Mouse (Mus musculus): ENCODE data around the gene Olfr718-ps1. TPM values are rescaled to one million over a fixed set of nuclear protein-coding genes. Genes with fewer than 3 reads are reported as not detected.

Gene Olfr718-ps1
- polyA plus RNA-seq, 1 experiment from 2014 or later = not detected

DNA sequence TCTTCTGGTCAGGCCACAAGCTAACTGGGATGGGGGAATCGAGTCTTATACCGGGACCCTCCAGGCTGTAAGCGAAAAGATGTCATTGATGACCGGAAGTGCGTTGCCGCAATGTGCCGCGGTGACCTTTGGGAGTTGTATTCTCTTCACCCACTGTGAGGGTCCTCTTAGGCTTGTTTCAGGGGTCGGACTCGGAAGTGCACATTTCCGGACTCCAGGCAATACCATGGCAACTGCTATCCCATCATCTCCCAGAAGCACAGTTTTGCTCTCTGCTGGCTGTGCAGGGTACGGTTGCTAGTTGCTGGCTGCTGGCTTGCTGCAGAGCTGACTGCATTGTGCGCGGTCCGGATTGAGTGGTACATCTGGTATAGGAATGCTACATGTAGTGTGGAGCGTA is 18.3 kb downstream of the Olfr718-ps1 start:
- Histone ChIP-seq H3K4me3 (ENCODE audit: control insufficient read depth in 1 of 2, insufficient read depth in 1 of 2, low read depth in 1 of 2, low read length in 2 of 2) (no peak overlapping the region), H3K27me3 (ENCODE audit: control insufficient read depth, insufficient read depth, low read length) (no peaks in the 10 kb centered on the region), H3K9me3 (ENCODE audit: control insufficient read depth, low read length) (peaks cover 12% of the 10 kb centered on the region), H3K27ac (replicated peaks in 1 of 2; ENCODE audit: control insufficient read depth in 1 of 2, insufficient read depth in 1 of 2, low read depth in 2 of 2, low read length in 2 of 2) (no peak overlapping the region), H3K9ac (ENCODE audit: low read length) (no peak overlapping the region), H3K4me2 (ENCODE audit: low read length) (no peak overlapping the region), H3K4me1 (ENCODE audit: control insufficient read depth in 2 of 2, insufficient read depth in 2 of 2, low read length in 2 of 2) (no peaks in the 10 kb centered on the region), H3K36me3 (ENCODE audit: control insufficient read depth, insufficient read depth, low read length) (no peaks in the 10 kb centered on the region)
- ATAC-seq (ENCODE audit: insufficient number of reproducible peaks, insufficient read depth, low FRiP score, low read depth) = no peak
- WGBS = 90% methylated on average over 16 of the region's 16 CpGs

DNA sequence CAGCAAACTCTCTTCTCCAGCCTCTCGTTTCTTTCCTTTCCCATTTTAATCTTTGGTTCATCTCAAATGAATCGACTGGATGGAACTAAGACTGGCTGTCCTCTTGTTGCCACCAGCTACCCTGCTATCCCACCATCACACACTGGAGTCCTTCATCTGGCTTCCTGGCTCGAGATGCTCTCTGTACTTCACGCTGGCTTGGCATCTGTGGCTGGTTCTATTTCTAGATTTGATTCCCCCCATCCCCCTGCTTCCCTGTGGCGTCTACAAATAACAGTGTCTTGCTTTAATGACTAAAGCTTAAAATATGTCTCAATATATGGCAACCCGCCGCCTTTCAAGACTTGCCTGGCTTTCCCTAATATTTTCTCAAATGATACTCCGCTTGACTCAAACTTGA is 19.5 kb downstream of the Olfr718-ps1 start:
- Histone ChIP-seq H3K4me1 (ENCODE audit: control insufficient read depth in 2 of 2, insufficient read depth in 2 of 2, low read length in 2 of 2) (no peaks in the 10 kb centered on the region), H3K27me3 (ENCODE audit: control insufficient read depth, insufficient read depth, low read length) (no peaks in the 10 kb centered on the region), H3K4me2 (ENCODE audit: low read length) (no peak overlapping the region), H3K9me3 (ENCODE audit: control insufficient read depth, low read length) (peaks cover 12% of the 10 kb centered on the region), H3K27ac (replicated peaks in 1 of 2; ENCODE audit: control insufficient read depth in 1 of 2, insufficient read depth in 1 of 2, low read depth in 2 of 2, low read length in 2 of 2) (no peak overlapping the region), H3K36me3 (ENCODE audit: control insufficient read depth, insufficient read depth, low read length) (no peaks in the 10 kb centered on the region), H3K4me3 (ENCODE audit: control insufficient read depth in 1 of 2, insufficient read depth in 1 of 2, low read depth in 1 of 2, low read length in 2 of 2) (no peak overlapping the region), H3K9ac (ENCODE audit: low read length) (no peak overlapping the region)
- WGBS = 61% methylated on average over 8 of the region's 8 CpGs
- no peak for ATAC-seq (ENCODE audit: insufficient number of reproducible peaks, insufficient read depth, low FRiP score, low read depth)

DNA sequence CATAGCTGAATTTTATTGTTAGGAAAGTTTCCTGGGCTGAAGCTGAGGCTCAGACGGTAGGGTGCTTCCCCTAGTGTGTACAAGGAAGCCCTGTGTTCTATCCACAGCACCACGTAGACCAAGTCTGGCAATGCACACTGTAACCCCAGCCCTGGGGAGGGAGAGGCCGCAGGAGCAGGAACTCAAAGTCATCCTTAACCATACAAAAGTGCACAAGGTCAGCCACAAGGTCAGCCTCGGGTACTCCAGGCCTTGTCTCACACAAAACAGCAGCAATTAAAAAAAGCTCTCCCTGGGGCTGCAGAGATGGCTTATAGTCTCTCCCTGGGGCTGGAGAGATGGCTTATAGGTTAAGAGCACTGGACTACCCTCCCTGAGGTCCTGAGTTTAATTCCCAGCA is 20.5 kb downstream of the Olfr718-ps1 start:
- WGBS = 69% methylated on average over 4 of the region's 4 CpGs
- H3K36me3 ChIP-seq (ENCODE audit: control insufficient read depth, insufficient read depth, low read length) = no peaks in the 10 kb centered on the region
- H3K27me3 ChIP-seq (ENCODE audit: control insufficient read depth, insufficient read depth, low read length) = no peaks in the 10 kb centered on the region

DNA sequence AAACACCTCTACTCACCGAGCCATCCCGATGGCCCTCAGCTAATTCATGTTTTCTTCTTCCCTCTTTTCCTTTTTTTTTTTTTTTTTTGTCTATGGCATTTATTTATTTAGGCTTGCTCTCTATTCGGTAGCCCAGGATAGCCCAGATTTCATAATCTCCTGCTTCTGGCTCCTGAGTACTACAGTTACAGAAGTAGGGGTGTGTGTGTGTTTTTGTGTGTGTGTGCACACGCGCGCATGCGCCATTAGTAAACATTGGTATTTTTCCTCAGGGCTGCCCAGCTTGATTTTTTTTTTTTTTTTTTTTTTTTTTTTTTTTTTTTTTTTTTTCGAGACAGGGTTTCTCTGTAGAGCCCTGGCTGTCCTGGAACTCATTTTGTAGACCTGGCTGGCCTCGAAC is 21.3 kb downstream of the Olfr718-ps1 start:
- Histone ChIP-seq H3K4me2 (ENCODE audit: low read length) (no peak overlapping the region), H3K27ac (replicated peaks in 1 of 2; ENCODE audit: control insufficient read depth in 1 of 2, insufficient read depth in 1 of 2, low read depth in 2 of 2, low read length in 2 of 2) (no peak overlapping the region), H3K9me3 (ENCODE audit: control insufficient read depth, low read length) (peaks cover 12% of the 10 kb centered on the region), H3K36me3 (ENCODE audit: control insufficient read depth, insufficient read depth, low read length) (no peaks in the 10 kb centered on the region), H3K27me3 (ENCODE audit: control insufficient read depth, insufficient read depth, low read length) (no peaks in the 10 kb centered on the region), H3K4me1 (ENCODE audit: control insufficient read depth in 2 of 2, insufficient read depth in 2 of 2, low read length in 2 of 2) (no peaks in the 10 kb centered on the region), H3K4me3 (ENCODE audit: control insufficient read depth in 1 of 2, insufficient read depth in 1 of 2, low read depth in 1 of 2, low read length in 2 of 2) (no peak overlapping the region), H3K9ac (ENCODE audit: low read length) (no peak overlapping the region)
- WGBS = 89% methylated on average over 9 of the region's 9 CpGs
- no peak for ATAC-seq (ENCODE audit: insufficient number of reproducible peaks, insufficient read depth, low FRiP score, low read depth)

More for the DNA sequence above, 20.5 kb downstream of the Olfr718-ps1 start:
- H3K4me3 ChIP-seq (ENCODE audit: control insufficient read depth in 1 of 2, insufficient read depth in 1 of 2, low read depth in 1 of 2, low read length in 2 of 2) = no peak overlapping the region
- ATAC-seq (ENCODE audit: insufficient number of reproducible peaks, insufficient read depth, low FRiP score, low read depth) = no peak
- H3K9ac ChIP-seq (ENCODE audit: low read length) = no peak overlapping the region
- H3K9me3 ChIP-seq (ENCODE audit: control insufficient read depth, low read length) = peaks cover 12% of the 10 kb centered on the region
- no peaks in the 10 kb centered on the region for H3K4me1 ChIP-seq (ENCODE audit: control insufficient read depth in 2 of 2, insufficient read depth in 2 of 2, low read length in 2 of 2)
- no peak overlapping the region for H3K27ac ChIP-seq (replicated peaks in 1 of 2; ENCODE audit: control insufficient read depth in 1 of 2, insufficient read depth in 1 of 2, low read depth in 2 of 2, low read length in 2 of 2)
- no peak overlapping the region for H3K4me2 ChIP-seq (ENCODE audit: low read length)

DNA sequence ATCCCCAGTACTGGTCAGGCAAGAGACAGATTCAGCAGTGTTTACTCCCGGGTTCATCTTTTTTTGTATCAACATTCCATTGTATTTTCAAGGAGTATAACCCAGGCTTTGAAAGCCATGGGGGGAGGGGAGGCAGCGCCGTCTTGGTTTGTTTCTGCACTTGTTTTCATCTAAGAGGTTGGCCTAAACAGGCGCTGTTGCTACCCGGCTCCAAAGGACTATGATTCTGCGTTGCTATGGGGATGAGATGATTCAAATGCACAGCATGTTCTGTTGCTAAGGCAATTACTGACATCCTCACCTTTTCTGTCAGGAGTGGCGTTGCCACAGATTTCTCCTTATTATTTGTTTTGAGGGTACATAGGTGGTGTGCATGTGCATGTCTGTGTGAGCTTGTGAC is 21.8 kb downstream of the Olfr718-ps1 start:
- H3K9me3 ChIP-seq (ENCODE audit: control insufficient read depth, low read length) = peaks cover 12% of the 10 kb centered on the region
- no peaks in the 10 kb centered on the region for H3K27me3 ChIP-seq (ENCODE audit: control insufficient read depth, insufficient read depth, low read length)
- no peaks in the 10 kb centered on the region for H3K36me3 ChIP-seq (ENCODE audit: control insufficient read depth, insufficient read depth, low read length)
- no peak overlapping the region for H3K4me2 ChIP-seq (ENCODE audit: low read length)
- WGBS = 69% methylated on average over 7 of the region's 7 CpGs
- no peak for ATAC-seq (ENCODE audit: insufficient number of reproducible peaks, insufficient read depth, low FRiP score, low read depth)
- H3K4me3 ChIP-seq (ENCODE audit: control insufficient read depth in 1 of 2, insufficient read depth in 1 of 2, low read depth in 1 of 2, low read length in 2 of 2) = no peak overlapping the region
- H3K4me1 ChIP-seq (ENCODE audit: control insufficient read depth in 2 of 2, insufficient read depth in 2 of 2, low read length in 2 of 2) = no peaks in the 10 kb centered on the region
- no peak overlapping the region for H3K27ac ChIP-seq (replicated peaks in 1 of 2; ENCODE audit: control insufficient read depth in 1 of 2, insufficient read depth in 1 of 2, low read depth in 2 of 2, low read length in 2 of 2)
- no peak overlapping the region for H3K9ac ChIP-seq (ENCODE audit: low read length)

DNA sequence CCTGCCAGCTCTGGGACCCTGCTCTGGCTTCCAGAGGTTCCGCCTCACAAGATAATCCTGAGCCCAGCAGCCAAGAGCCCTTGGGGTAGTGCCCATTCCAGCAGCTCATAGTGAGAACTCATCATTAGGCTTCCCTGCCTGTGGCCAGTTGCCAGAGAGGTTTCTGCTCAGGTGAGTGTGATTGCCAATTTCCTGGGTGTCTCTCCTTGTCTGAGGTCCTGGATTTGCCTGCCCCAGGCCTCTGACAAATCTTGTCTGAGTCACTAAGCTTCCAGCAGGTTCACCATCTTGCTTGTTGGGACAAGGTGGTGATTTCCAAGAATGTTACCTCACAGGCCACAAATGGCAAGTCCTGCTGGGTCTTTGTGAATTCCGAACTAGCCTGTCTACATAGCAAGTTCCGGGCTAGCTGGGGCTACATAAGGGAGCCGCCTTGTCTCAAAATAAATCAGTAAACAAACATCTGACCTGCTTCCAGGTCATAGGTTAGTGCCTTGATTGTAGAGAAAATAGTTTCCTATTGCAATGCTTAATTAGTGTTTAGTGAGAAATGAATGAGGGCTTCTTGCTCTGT is 22.5 kb downstream of the Olfr718-ps1 start:
- H3K27me3 ChIP-seq (ENCODE audit: control insufficient read depth, insufficient read depth, low read length) = no peaks in the 10 kb centered on the region
- H3K9ac ChIP-seq (ENCODE audit: low read length) = no peak overlapping the region
- no peak for ATAC-seq (ENCODE audit: insufficient number of reproducible peaks, insufficient read depth, low FRiP score, low read depth)
- no peaks in the 10 kb centered on the region for H3K4me1 ChIP-seq (ENCODE audit: control insufficient read depth in 2 of 2, insufficient read depth in 2 of 2, low read length in 2 of 2)
- peaks cover 12% of the 10 kb centered on the region for H3K9me3 ChIP-seq (ENCODE audit: control insufficient read depth, low read length)
- H3K4me2 ChIP-seq (ENCODE audit: low read length) = no peak overlapping the region
- H3K4me3 ChIP-seq (ENCODE audit: control insufficient read depth in 1 of 2, insufficient read depth in 1 of 2, low read depth in 1 of 2, low read length in 2 of 2) = no peak overlapping the region
- WGBS = 74% methylated on average over 4 of the region's 4 CpGs
- no peak overlapping the region for H3K27ac ChIP-seq (replicated peaks in 1 of 2; ENCODE audit: control insufficient read depth in 1 of 2, insufficient read depth in 1 of 2, low read depth in 2 of 2, low read length in 2 of 2)
- no peaks in the 10 kb centered on the region for H3K36me3 ChIP-seq (ENCODE audit: control insufficient read depth, insufficient read depth, low read length)

DNA sequence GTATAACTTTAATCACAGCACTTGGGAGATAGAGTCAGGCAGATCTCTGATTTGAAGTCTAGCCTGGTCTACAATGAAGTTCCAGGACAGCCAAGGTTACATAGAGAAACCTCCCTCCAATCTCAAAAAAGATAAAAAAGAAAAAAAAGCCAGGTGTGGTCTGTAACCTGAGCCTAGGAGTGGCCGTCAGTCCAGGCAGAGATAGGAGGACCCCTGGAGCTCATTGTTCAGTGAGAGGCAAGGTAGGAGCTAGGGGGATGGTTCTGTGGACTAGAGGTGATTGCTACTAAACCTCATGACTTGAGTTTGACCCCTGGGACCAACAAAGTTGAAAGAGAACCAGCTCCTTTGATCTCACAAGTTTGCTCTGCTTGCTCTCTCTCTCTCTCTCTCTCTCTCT is 24.7 kb downstream of the Olfr718-ps1 start:
- no peak overlapping the region for H3K4me2 ChIP-seq (ENCODE audit: low read length)
- no peak overlapping the region for H3K9ac ChIP-seq (ENCODE audit: low read length)

DNA sequence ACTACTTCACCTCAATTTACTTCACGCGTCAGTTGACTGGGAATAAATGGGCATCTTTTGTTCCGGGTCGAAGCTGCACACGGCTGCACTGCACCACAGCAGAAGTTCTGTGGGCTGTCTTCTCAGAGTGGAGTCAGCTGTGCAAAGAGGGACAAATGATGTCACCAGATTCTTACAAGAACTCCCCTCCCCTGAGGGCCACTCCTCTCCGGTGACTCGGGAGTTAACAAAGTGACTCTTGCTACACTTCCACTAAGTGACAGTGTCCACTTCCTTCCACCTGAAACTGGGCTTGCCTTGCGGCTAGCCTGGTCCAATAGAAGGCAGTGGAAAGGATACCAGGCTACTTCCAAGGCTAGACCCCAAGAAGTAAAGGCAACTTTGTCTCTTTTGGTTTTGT is 25.3 kb downstream of the Olfr718-ps1 start:
- no peaks in the 10 kb centered on the region for H3K4me1 ChIP-seq (ENCODE audit: control insufficient read depth in 2 of 2, insufficient read depth in 2 of 2, low read length in 2 of 2)
- 72% methylated on average over 8 of the region's 8 CpGs for WGBS
- no peaks in the 10 kb centered on the region for H3K9me3 ChIP-seq (ENCODE audit: control insufficient read depth, low read length)
- no peak overlapping the region for H3K4me3 ChIP-seq (ENCODE audit: control insufficient read depth in 1 of 2, insufficient read depth in 1 of 2, low read depth in 1 of 2, low read length in 2 of 2)
- H3K27ac ChIP-seq (replicated peaks in 1 of 2; ENCODE audit: control insufficient read depth in 1 of 2, insufficient read depth in 1 of 2, low read depth in 2 of 2, low read length in 2 of 2) = no peak overlapping the region
- no peaks in the 10 kb centered on the region for H3K27me3 ChIP-seq (ENCODE audit: control insufficient read depth, insufficient read depth, low read length)
- ATAC-seq (ENCODE audit: insufficient number of reproducible peaks, insufficient read depth, low FRiP score, low read depth) = no peak
- H3K4me2 ChIP-seq (ENCODE audit: low read length) = no peak overlapping the region
- no peak overlapping the region for H3K9ac ChIP-seq (ENCODE audit: low read length)
- H3K36me3 ChIP-seq (ENCODE audit: control insufficient read depth, insufficient read depth, low read length) = no peaks in the 10 kb centered on the region

More for the DNA sequence above, 24.7 kb downstream of the Olfr718-ps1 start:
- H3K36me3 ChIP-seq (ENCODE audit: control insufficient read depth, insufficient read depth, low read length) = no peaks in the 10 kb centered on the region
- H3K27ac ChIP-seq (replicated peaks in 1 of 2; ENCODE audit: control insufficient read depth in 1 of 2, insufficient read depth in 1 of 2, low read depth in 2 of 2, low read length in 2 of 2) = no peak overlapping the region
- no peaks in the 10 kb centered on the region for H3K4me1 ChIP-seq (ENCODE audit: control insufficient read depth in 2 of 2, insufficient read depth in 2 of 2, low read length in 2 of 2)
- H3K4me3 ChIP-seq (ENCODE audit: control insufficient read depth in 1 of 2, insufficient read depth in 1 of 2, low read depth in 1 of 2, low read length in 2 of 2) = no peak overlapping the region
- ATAC-seq (ENCODE audit: insufficient number of reproducible peaks, insufficient read depth, low FRiP score, low read depth) = no peak
- no peaks in the 10 kb centered on the region for H3K27me3 ChIP-seq (ENCODE audit: control insufficient read depth, insufficient read depth, low read length)
- 25% methylated on average over 1 of the region's 1 CpGs for WGBS
- no peaks in the 10 kb centered on the region for H3K9me3 ChIP-seq (ENCODE audit: control insufficient read depth, low read length)
